Comparison of ENCODE assay signal across 28 mouse cellular contexts in genomic region chr6:55138343-55138742, GRCm38 (mm10). TPM values are rescaled to one million over a fixed set of nuclear protein-coding genes. Genes with fewer than 3 reads are reported as not detected.
DNase-seq lines count a peak whose midpoint lies in the region; ATAC-seq and TF ChIP-seq lines count a peak whose summit lies in the region.
"Had no signal": no experiment of that assay in that cellular context is flagged by ENCODE, and none has a peak within 500 bp of the region (broad histone marks: within the 10 kb centered on the region; RNA-seq: fewer than 3 reads in every experiment).

No protein-coding gene starts in this region.

- no peaks in the 10 kb centered on the region for H3K36me3 ChIP-seq in heart, adult 2 months (ENCODE audit: control insufficient read depth, insufficient read depth, low read length)
- no peaks in the 10 kb centered on the region for H3K36me3 ChIP-seq in heart, embryonic 12.5 days
- H3K36me3 ChIP-seq in intestine, postnatal 0 days (ENCODE audit: control insufficient read depth, insufficient read depth), result no peaks in the 10 kb centered on the region
- H3K36me3 ChIP-seq: embryonic facial prominence, embryonic 15.5 days; forebrain, embryonic 15.5 days; heart, embryonic 15.5 days; hindbrain, embryonic 12.5 days; liver, embryonic 15.5 days; lung, embryonic 15.5 days; midbrain, embryonic 15.5 days; neural tube, embryonic 13.5 days had no signal

- intact Hi-C loops in heart, adult 2 months (cut with DNase I), result no loop called here

- no peak for ATAC-seq in heart, embryonic 12.5 days (ENCODE audit: insufficient number of reproducible peaks, low FRiP score)
- no peak for ATAC-seq in intestine, postnatal 0 days
- ATAC-seq: forebrain, embryonic 15.5 days; midbrain, embryonic 15.5 days had no signal

- no peaks in the 10 kb centered on the region for H3K79me2 ChIP-seq in heart, adult 2 months (replicated peaks; ENCODE audit: control insufficient read depth, insufficient read depth, low read length)

- DNase-seq in heart, adult 2 months, result peak; percentile 38 to 61
- DNase-seq in gastrocnemius, adult 8-10 months (ENCODE audit: low spot score in 2 of 2), result peak; percentile 43 to 73
- peak; percentile 84 for DNase-seq in gastrocnemius, postnatal 25 days
- peak; percentile 88 for DNase-seq in skeletal muscle tissue, adult 2 months (ENCODE audit: low read depth, low spot score)
- DNase-seq in cerebellum, adult 9-11 months, result no peak
- DNase-seq: adrenal gland, adult 8-10 months; cerebellum, adult 2 months; cerebellum, postnatal 36 days; embryo, embryonic 11 days; kidney, adult 18-20 months; layer of hippocampus, adult 9-11 months; retina, postnatal 1 day; right cerebral cortex, postnatal 25 days; thymus, postnatal 14 days had no signal

- H3K9me3 ChIP-seq in heart, embryonic 12.5 days (replicated peaks), result 0 out of 2 replicates have a peak, but pooled peaks cover 7% of the 10 kb centered on the region
- H3K9me3 ChIP-seq in intestine, postnatal 0 days (ENCODE audit: control insufficient read depth), result no peaks in the 10 kb centered on the region
- H3K9me3 ChIP-seq: embryonic facial prominence, embryonic 15.5 days; forebrain, embryonic 15.5 days; heart, embryonic 15.5 days; liver, embryonic 15.5 days; lung, embryonic 15.5 days; midbrain, embryonic 15.5 days had no signal

- no peak overlapping the region for H3K9ac ChIP-seq in heart, adult 2 months (ENCODE audit: low read depth, low read length)
- no peak overlapping the region for H3K9ac ChIP-seq in heart, embryonic 12.5 days
- no peak overlapping the region for H3K9ac ChIP-seq in intestine, postnatal 0 days (ENCODE audit: low read depth, low read length)
- H3K9ac ChIP-seq: embryonic facial prominence, embryonic 15.5 days; forebrain, embryonic 15.5 days; heart, embryonic 15.5 days; hindbrain, embryonic 12.5 days; liver, embryonic 15.5 days; lung, embryonic 15.5 days; midbrain, embryonic 15.5 days; neural tube, embryonic 13.5 days had no signal

- no peak for TF ChIP-seq CTCF in heart, adult 2 months (IDR thresholded peaks at IDR 0.05)
- TF ChIP-seq CTCF in intestine, postnatal 0 days (IDR thresholded peaks at IDR 0.05; ENCODE audit: low read depth), result no peak

- H3K4me1 ChIP-seq in heart, adult 2 months (ENCODE audit: control insufficient read depth, insufficient read depth, low read length), result peaks cover 1% of the 10 kb centered on the region
- peaks cover 9% of the 10 kb centered on the region for H3K4me1 ChIP-seq in heart, embryonic 12.5 days (replicated peaks)
- H3K4me1 ChIP-seq in intestine, postnatal 0 days (replicated peaks; ENCODE audit: control insufficient read depth, insufficient read depth, low read length), result no peaks in the 10 kb centered on the region
- H3K4me1 ChIP-seq: embryonic facial prominence, embryonic 15.5 days; forebrain, embryonic 15.5 days; hindbrain, embryonic 12.5 days; liver, embryonic 15.5 days; midbrain, embryonic 15.5 days; neural tube, embryonic 13.5 days had no signal

- H3K27ac ChIP-seq in heart, adult 2 months, result no peak overlapping the region
- H3K27ac ChIP-seq in heart, embryonic 12.5 days (ENCODE audit: poor library complexity, severe bottlenecking), result no peak overlapping the region
- no peak overlapping the region for H3K27ac ChIP-seq in intestine, postnatal 0 days (ENCODE audit: low read depth, low read length)
- H3K27ac ChIP-seq: embryonic facial prominence, embryonic 15.5 days; forebrain, embryonic 15.5 days; heart, embryonic 15.5 days; hindbrain, embryonic 12.5 days; left cerebral cortex, adult 2 months; liver, embryonic 15.5 days; lung, embryonic 15.5 days; macrophage; midbrain, embryonic 15.5 days; neural tube, embryonic 13.5 days had no signal

- no peak for TF ChIP-seq EP300 in heart, adult 2 months (IDR thresholded peaks at IDR 0.05; ENCODE audit: insufficient read depth, low read depth, low read length)

- TF ChIP-seq POLR2A in heart, adult 2 months (IDR thresholded peaks at IDR 0.05; ENCODE audit: insufficient read depth, low read depth, low read length), result no peak

- H3K4me2 ChIP-seq in heart, embryonic 12.5 days, result no peak overlapping the region
- H3K4me2 ChIP-seq in intestine, postnatal 0 days (replicated peaks; ENCODE audit: low read depth), result no peak overlapping the region
- H3K4me2 ChIP-seq: embryonic facial prominence, embryonic 15.5 days; forebrain, embryonic 15.5 days; heart, embryonic 15.5 days; hindbrain, embryonic 12.5 days; liver, embryonic 15.5 days; lung, embryonic 15.5 days; midbrain, embryonic 15.5 days; neural tube, embryonic 13.5 days had no signal

- no peak overlapping the region for H3K4me3 ChIP-seq in heart, adult 2 months
- H3K4me3 ChIP-seq in heart, embryonic 12.5 days, result no peak overlapping the region
- H3K4me3 ChIP-seq in intestine, postnatal 0 days (ENCODE audit: low read depth, low read length), result no peak overlapping the region
- H3K4me3 ChIP-seq: embryonic facial prominence, embryonic 15.5 days; forebrain, embryonic 15.5 days; heart, embryonic 15.5 days; hindbrain, embryonic 12.5 days; left cerebral cortex, adult 2 months; liver, embryonic 15.5 days; lung, embryonic 15.5 days; midbrain, embryonic 15.5 days; neural tube, embryonic 13.5 days had no signal

- no peaks in the 10 kb centered on the region for H3K27me3 ChIP-seq in heart, adult 2 months (ENCODE audit: control insufficient read depth, insufficient read depth, low read length)
- H3K27me3 ChIP-seq in heart, embryonic 12.5 days (replicated peaks), result no peaks in the 10 kb centered on the region
- no peaks in the 10 kb centered on the region for H3K27me3 ChIP-seq in intestine, postnatal 0 days (replicated peaks; ENCODE audit: control insufficient read depth, insufficient read depth, low read length)
- H3K27me3 ChIP-seq: embryonic facial prominence, embryonic 15.5 days; forebrain, embryonic 15.5 days; heart, embryonic 15.5 days; liver, embryonic 15.5 days; lung, embryonic 15.5 days; midbrain, embryonic 15.5 days; neural tube, embryonic 13.5 days had no signal

RNA-seq across cellular contexts. Expression of gene Crhr2, which starts 5.5 kb away (rescaled TPM):
- total RNA-seq in heart, adult 2 months (2021), result 10 to 100 TPM; 18.2 to 19.8 TPM
- 51.7 and 70.8 TPM in 2 replicates for polyA plus RNA-seq in heart, adult 2 months (2012; rRNA removed)
- 6.4 and 8.0 TPM in 2 replicates for polyA plus RNA-seq in heart, embryonic 12.5 days (2016; fragmentation: Nextera tagmentation; extraction: Ambion mirVana)
- total RNA-seq in gastrocnemius, adult 8-10 months (2022), result 10 to 100 TPM; 17.2 to 21.4 (median 17.7) TPM
- 10 to 100 TPM; 18.3 to 21.7 TPM for total RNA-seq in gastrocnemius, postnatal 25 days (2021)
- polyA plus RNA-seq in intestine, postnatal 0 days (2015; fragmentation: Nextera tagmentation; extraction: Ambion mirVana), result 0.10 and 0.20 TPM in 2 replicates
- total RNA-seq: MEL had no signal
- polyA plus RNA-seq: macrophage had no signal

RNA-seq across cellular contexts. Expression of gene Inmt, which starts 36.5 kb away (rescaled TPM):
- total RNA-seq in heart, adult 2 months (2021), result 10 to 100 TPM; 19.9 to 72.0 TPM
- 9.7 and 19.2 TPM in 2 replicates for polyA plus RNA-seq in heart, adult 2 months (2012; rRNA removed)
- polyA plus RNA-seq in heart, embryonic 12.5 days (2016; fragmentation: Nextera tagmentation; extraction: Ambion mirVana), result 0.23 TPM in 1 of 2 replicates, not detected in the other
- total RNA-seq in gastrocnemius, adult 8-10 months (2022), result 10 to 100 TPM; 10.4 to 90.9 (median 28.7) TPM
- total RNA-seq in gastrocnemius, postnatal 25 days (2021), result 1 to 10 TPM; 4.3 to 5.7 TPM
- 0.10 TPM in 1 of 2 replicates, not detected in the other for polyA plus RNA-seq in intestine, postnatal 0 days (2015; fragmentation: Nextera tagmentation; extraction: Ambion mirVana)
- polyA plus RNA-seq: C2C12; forebrain, embryonic 15.5 days; heart, embryonic 15.5 days; hindbrain, embryonic 12.5 days; macrophage; midbrain, embryonic 15.5 days; neural tube, embryonic 13.5 days had no signal
